Mouse (Mus musculus) CH12.LX (cell line): Measurements from ENCODE around the gene Ulk4.

Experiments used
- CTCF ChIP-seq, 2 experiments: IDR thresholded peaks in 1 of 2; conservative IDR thresholded peaks in 1 of 2; 2 replicates each; pipeline ENCODE4 v1.5.1; 2011 to 2012; ENCODE audit warnings: low read depth in 2 of 2, low read length in 2 of 2, improper control_type of control experiment in 1 of 2, inconsistent platforms in 1 of 2, mild to moderate bottlenecking in 1 of 2, moderate library complexity in 1 of 2
- POLR2A ChIP-seq: IDR thresholded peaks from 2 replicates; pipeline ENCODE4 v1.6.1; 2011; ENCODE audit warnings: low read depth, mild to moderate bottlenecking, improper control_type of control experiment, low read length
- USF2 ChIP-seq: conservative IDR thresholded peaks from 2 replicates; pipeline ENCODE4 v1.6.1; 2011; ENCODE audit warnings: low read depth, low read length, improper control_type of control experiment

GRCm38 (mm10) chr9:121205046-121205445, 72.0 kb downstream of the Ulk4 start:
- no peak for TF ChIP-seq CTCF (conservative IDR thresholded peaks at IDR 0.05 in 1 of 2, IDR thresholded peaks at IDR 0.05 in 1 of 2; ENCODE audit: low read depth in 2 of 2, low read length in 2 of 2)
- no peak for TF ChIP-seq POLR2A
- TF ChIP-seq USF2, result no peak
